Mouse (Mus musculus): ENCODE measurements around the gene Rbm20. TPM values are rescaled to one million over a fixed set of nuclear protein-coding genes. Genes with fewer than 3 reads are reported as not detected.

The Rbm20 gene
- total and polyA plus RNA-seq, 2 experiments from 2014 or later = 1.4 to 3.4 TPM

- Histone ChIP-seq H3K9me3 (ENCODE audit: low read length) (no peaks in the 10 kb centered on the region), H3K4me3 (ENCODE audit: low read depth, low read length) (no peak overlapping the region), H3K36me3 (ENCODE audit: insufficient read depth) (no peaks in the 10 kb centered on the region), H3K4me1 (ENCODE audit: insufficient read depth) (no peaks in the 10 kb centered on the region), H3K27me3 (ENCODE audit: insufficient read depth, low read length) (no peaks in the 10 kb centered on the region), H3K9ac (no peak overlapping the region), H3K27ac (ENCODE audit: low read depth, low read length) (no peak overlapping the region), H3K4me2 (ENCODE audit: low read depth) (no peak overlapping the region)
- peak; percentile 43 for TF ChIP-seq CTCF (IDR thresholded peaks at IDR 0.05; ENCODE audit: low read depth)
- 84% methylated on average over 9 of the region's 9 CpGs for WGBS
- no peak for ATAC-seq
- DNase-seq = peak; percentile 9
These were observed 51.0 kb downstream of the Rbm20 start for GRCm38 (mm10) chr19:53727886-53728669.

- ATAC-seq (no peak), DNase-seq (no peak)
- Histone ChIP-seq H3K27me3 (ENCODE audit: insufficient read depth, low read length) (no peaks in the 10 kb centered on the region), H3K9me3 (ENCODE audit: low read length) (no peaks in the 10 kb centered on the region), H3K4me2 (ENCODE audit: low read depth) (no peak overlapping the region), H3K36me3 (ENCODE audit: insufficient read depth) (no peaks in the 10 kb centered on the region), H3K27ac (ENCODE audit: low read depth, low read length) (no peak overlapping the region), H3K4me3 (ENCODE audit: low read depth, low read length) (no peak overlapping the region), H3K9ac (no peak overlapping the region), H3K4me1 (ENCODE audit: insufficient read depth) (no peaks in the 10 kb centered on the region)
- TF ChIP-seq CTCF (IDR thresholded peaks at IDR 0.05; ENCODE audit: low read depth) = no peak
- 77% methylated on average over 10 of the region's 10 CpGs for WGBS
These were observed 52.8 kb downstream of the Rbm20 start for GRCm38 (mm10) chr19:53729919-53730318.

GRCm38 (mm10) chr19:53731761-53732201, 54.7 kb downstream of the Rbm20 start:
- no peak for TF ChIP-seq CTCF (IDR thresholded peaks at IDR 0.05; ENCODE audit: low read depth)
- no peak overlapping the region for H3K4me2 ChIP-seq (ENCODE audit: low read depth)
- H3K4me1 ChIP-seq (ENCODE audit: insufficient read depth) = no peaks in the 10 kb centered on the region
- 64% methylated on average over 8 of the region's 8 CpGs for WGBS
- H3K4me3 ChIP-seq (ENCODE audit: low read depth, low read length) = no peak overlapping the region
- H3K27ac ChIP-seq (ENCODE audit: low read depth, low read length) = no peak overlapping the region
- H3K9ac ChIP-seq = no peak overlapping the region
- no peaks in the 10 kb centered on the region for H3K9me3 ChIP-seq (ENCODE audit: low read length)
- no peak for DNase-seq
- no peaks in the 10 kb centered on the region for H3K27me3 ChIP-seq (ENCODE audit: insufficient read depth, low read length)
- no peak for ATAC-seq
- no peaks in the 10 kb centered on the region for H3K36me3 ChIP-seq (ENCODE audit: insufficient read depth)

- Histone ChIP-seq H3K4me1 (ENCODE audit: insufficient read depth) (no peaks in the 10 kb centered on the region), H3K27ac (ENCODE audit: low read depth, low read length) (no peak overlapping the region), H3K36me3 (ENCODE audit: insufficient read depth) (no peaks in the 10 kb centered on the region), H3K4me3 (ENCODE audit: low read depth, low read length) (no peak overlapping the region), H3K9me3 (ENCODE audit: low read length) (no peaks in the 10 kb centered on the region), H3K27me3 (ENCODE audit: insufficient read depth, low read length) (no peaks in the 10 kb centered on the region), H3K4me2 (ENCODE audit: low read depth) (no peak overlapping the region), H3K9ac (no peak overlapping the region)
- TF ChIP-seq CTCF (IDR thresholded peaks at IDR 0.05; ENCODE audit: low read depth) = peak; percentile 40
- DNase-seq = no peak
- WGBS = 57% methylated on average over 5 of the region's 5 CpGs
- ATAC-seq = no peak
These were observed 57.7 kb downstream of the Rbm20 start for GRCm38 (mm10) chr19:53734845-53735244.

- DNase-seq (no peak), ATAC-seq (no peak)
- no peak for TF ChIP-seq CTCF (IDR thresholded peaks at IDR 0.05; ENCODE audit: low read depth)
- Histone ChIP-seq H3K36me3 (ENCODE audit: insufficient read depth) (no peaks in the 10 kb centered on the region), H3K27ac (ENCODE audit: low read depth, low read length) (no peak overlapping the region), H3K4me2 (ENCODE audit: low read depth) (no peak overlapping the region), H3K4me1 (ENCODE audit: insufficient read depth) (no peaks in the 10 kb centered on the region), H3K9me3 (ENCODE audit: low read length) (no peaks in the 10 kb centered on the region), H3K9ac (no peak overlapping the region), H3K4me3 (ENCODE audit: low read depth, low read length) (no peak overlapping the region), H3K27me3 (ENCODE audit: insufficient read depth, low read length) (no peaks in the 10 kb centered on the region)
- WGBS = 84% methylated on average over 6 of the region's 6 CpGs
These were observed 61.6 kb downstream of the Rbm20 start for GRCm38 (mm10) chr19:53738701-53739131.

- ATAC-seq (no peak), DNase-seq (no peak)
- no peak for TF ChIP-seq CTCF (IDR thresholded peaks at IDR 0.05; ENCODE audit: low read depth)
- WGBS = 76% methylated on average over 8 of the region's 8 CpGs
- Histone ChIP-seq H3K9me3 (ENCODE audit: low read length) (no peaks in the 10 kb centered on the region), H3K36me3 (ENCODE audit: insufficient read depth) (no peaks in the 10 kb centered on the region), H3K27ac (ENCODE audit: low read depth, low read length) (no peak overlapping the region), H3K4me2 (ENCODE audit: low read depth) (no peak overlapping the region), H3K27me3 (ENCODE audit: insufficient read depth, low read length) (no peaks in the 10 kb centered on the region), H3K4me3 (ENCODE audit: low read depth, low read length) (no peak overlapping the region), H3K9ac (no peak overlapping the region), H3K4me1 (ENCODE audit: insufficient read depth) (no peaks in the 10 kb centered on the region)
These were observed 62.6 kb downstream of the Rbm20 start for GRCm38 (mm10) chr19:53739570-53740266.

- no peak overlapping the region for H3K4me3 ChIP-seq (ENCODE audit: low read depth, low read length)
- no peaks in the 10 kb centered on the region for H3K27me3 ChIP-seq (ENCODE audit: insufficient read depth, low read length)
- H3K36me3 ChIP-seq (ENCODE audit: insufficient read depth) = no peaks in the 10 kb centered on the region
- no peaks in the 10 kb centered on the region for H3K4me1 ChIP-seq (ENCODE audit: insufficient read depth)
- H3K9me3 ChIP-seq (ENCODE audit: low read length) = no peaks in the 10 kb centered on the region
- no peak for TF ChIP-seq CTCF (IDR thresholded peaks at IDR 0.05; ENCODE audit: low read depth)
- no peak overlapping the region for H3K4me2 ChIP-seq (ENCODE audit: low read depth)
- DNase-seq (no peak), ATAC-seq (no peak)
- 88% methylated on average over 1 of the region's 1 CpGs for WGBS
- H3K27ac ChIP-seq (ENCODE audit: low read depth, low read length) = no peak overlapping the region
- no peak overlapping the region for H3K9ac ChIP-seq
These were observed 63.8 kb downstream of the Rbm20 start for GRCm38 (mm10) chr19:53740750-53741380.

Measured in forebrain, postnatal 0 days (tissue).